Mouse (Mus musculus) CH12.LX (cell line): ENCODE data around the gene St6gal1. TPM values are rescaled to one million over a fixed set of nuclear protein-coding genes. Genes with fewer than 3 reads are reported as not detected.

Experiments
- DNase-seq: peaks from one replicate; pipeline ENCODE4 v3.0.0-alpha.2; 2013; ENCODE audit errors: extremely low read depth
- H3K27ac ChIP-seq: 2 replicates; pipeline ENCODE4 v1.5.1; 2012; ENCODE audit warnings: low read depth, mild to moderate bottlenecking, control low read depth, moderate library complexity; ENCODE audit not compliant: insufficient read depth
- H3K27me3 ChIP-seq: replicated peaks from 2 replicates; pipeline ENCODE3; 2012; ENCODE audit warnings: inconsistent platforms
- H3K36me3 ChIP-seq, 2 experiments: replicated peaks in 1 of 2; 2 replicates each; pipeline versions ENCODE3 to v1.6.1; 2012; ENCODE audit warnings: inconsistent platforms in 1 of 2, low read length in 1 of 2, mild to moderate bottlenecking in 1 of 2, mixed read lengths in 1 of 2, moderate library complexity in 1 of 2; ENCODE audit not compliant: control insufficient read depth in 1 of 2, insufficient read depth in 1 of 2
- H3K4me1 ChIP-seq, 2 experiments: 2 replicates each; pipeline ENCODE4 v1.6.1; 2012; ENCODE audit warnings: inconsistent platforms in 1 of 2, moderate library complexity in 1 of 2; ENCODE audit not compliant: insufficient read depth in 2 of 2, control insufficient read depth in 1 of 2
- H3K4me2 ChIP-seq: 2 replicates; pipeline ENCODE4 v1.6.1; 2012; ENCODE audit warnings: low read depth, mild to moderate bottlenecking, control low read depth; ENCODE audit not compliant: poor library complexity, insufficient read depth, severe bottlenecking
- H3K4me3 ChIP-seq, 3 experiments: fragments of 150-350 bp in 1 of 3; sonication (generic) in 1 of 3; replicated peaks in 1 of 3; 2 replicates each; pipeline versions ENCODE3 to v1.5.1; 2011 to 2012; ENCODE audit warnings: low read depth in 2 of 3, low read length in 2 of 3, mild to moderate bottlenecking in 2 of 3, moderate library complexity in 2 of 3, control low read depth in 1 of 3, improper control_type of control experiment in 1 of 3, inconsistent platforms in 1 of 3, mixed read lengths in 1 of 3; ENCODE audit not compliant: poor library complexity in 1 of 3
- H3K79me2 ChIP-seq: replicated peaks from 2 replicates; pipeline ENCODE4 v1.6.1; 2012; ENCODE audit warnings: mild to moderate bottlenecking, moderate library complexity; ENCODE audit not compliant: control insufficient read depth, poor library complexity, insufficient read depth, severe bottlenecking; ENCODE audit errors: extremely low read depth
- H3K9ac ChIP-seq: 2 replicates; pipeline ENCODE4 v1.6.1; 2012; ENCODE audit warnings: low read depth, mild to moderate bottlenecking, control low read depth, moderate library complexity; ENCODE audit not compliant: insufficient read depth
- H3K9me3 ChIP-seq: replicated peaks from 2 replicates; pipeline ENCODE3; 2012; ENCODE audit warnings: low read length, inconsistent platforms, mixed read lengths
- BHLHE40 ChIP-seq: IDR thresholded peaks from 2 replicates; pipeline ENCODE4 v1.6.1; 2011; ENCODE audit warnings: mild to moderate bottlenecking, low read depth, low read length, improper control_type of control experiment
- CHD1 ChIP-seq: IDR thresholded peaks from 2 replicates; pipeline ENCODE4 v1.6.1; 2012; ENCODE audit warnings: low read depth, low read length, improper control_type of control experiment, inconsistent platforms
- CTCF ChIP-seq, 2 experiments: IDR thresholded peaks in 1 of 2; conservative IDR thresholded peaks in 1 of 2; 2 replicates each; pipeline ENCODE4 v1.5.1; 2011 to 2012; ENCODE audit warnings: low read depth in 2 of 2, low read length in 2 of 2, improper control_type of control experiment in 1 of 2, inconsistent platforms in 1 of 2, mild to moderate bottlenecking in 1 of 2, moderate library complexity in 1 of 2
- E2F4 ChIP-seq: IDR thresholded peaks from 2 replicates; pipeline ENCODE4 v1.6.1; 2011; ENCODE audit warnings: low read depth, low read length, improper control_type of control experiment; ENCODE audit not compliant: insufficient replicate concordance
- ELF1 ChIP-seq: IDR thresholded peaks from 2 replicates; pipeline ENCODE4 v1.6.1; 2014; ENCODE audit warnings: low read depth, mild to moderate bottlenecking, inconsistent platforms, low read length, improper control_type of control experiment
- EP300 ChIP-seq: IDR thresholded peaks from 2 replicates; pipeline ENCODE4 v1.6.1; 2011; ENCODE audit warnings: low read length, improper control_type of control experiment
- GABPA ChIP-seq: IDR thresholded peaks from 2 replicates; pipeline ENCODE4 v1.6.1; 2012; ENCODE audit warnings: low read depth, low read length, improper control_type of control experiment, inconsistent platforms; ENCODE audit not compliant: insufficient replicate concordance
- JUN ChIP-seq: IDR thresholded peaks from 2 replicates; pipeline ENCODE4 v1.6.1; 2011; ENCODE audit warnings: low read depth, mild to moderate bottlenecking, low read length, improper control_type of control experiment, moderate library complexity; ENCODE audit not compliant: insufficient read depth
- KAT2A ChIP-seq: IDR thresholded peaks from 2 replicates; pipeline ENCODE4 v1.6.1; 2012; ENCODE audit warnings: low read length, improper control_type of control experiment, inconsistent platforms; ENCODE audit not compliant: insufficient replicate concordance
- MAFK ChIP-seq: IDR thresholded peaks from 2 replicates; pipeline ENCODE4 v1.6.1; 2011; ENCODE audit warnings: low read length, improper control_type of control experiment; ENCODE audit not compliant: insufficient replicate concordance
- MAX ChIP-seq: IDR thresholded peaks from 2 replicates; pipeline ENCODE4 v1.6.1; 2011; ENCODE audit warnings: low read length, improper control_type of control experiment
- MXI1 ChIP-seq: IDR thresholded peaks from 2 replicates; pipeline ENCODE4 v1.6.1; 2011; ENCODE audit warnings: mild to moderate bottlenecking, low read depth, low read length, improper control_type of control experiment
- MYC ChIP-seq: IDR thresholded peaks from 2 replicates; pipeline ENCODE4 v1.6.1; 2011; ENCODE audit warnings: low read depth, mild to moderate bottlenecking, improper control_type of control experiment, low read length
- NELFE ChIP-seq: IDR thresholded peaks from 2 replicates; pipeline ENCODE4 v1.6.1; 2011; ENCODE audit warnings: low read depth, low read length, improper control_type of control experiment
- PAX5 ChIP-seq: IDR thresholded peaks from 2 replicates; pipeline ENCODE4 v1.6.1; 2012; ENCODE audit warnings: low read length, inconsistent platforms, mixed read lengths
- POLR2AphosphoS2 ChIP-seq: IDR thresholded peaks from 2 replicates; pipeline ENCODE4 v1.6.1; 2011; ENCODE audit warnings: low read depth, low read length, improper control_type of control experiment
- RAD21 ChIP-seq: IDR thresholded peaks from 2 replicates; pipeline ENCODE4 v1.6.1; 2011; ENCODE audit warnings: low read depth, mild to moderate bottlenecking, low read length, improper control_type of control experiment, moderate library complexity
- RCOR1 ChIP-seq: conservative IDR thresholded peaks from 2 replicates; pipeline ENCODE4 v1.6.1; 2012; ENCODE audit warnings: low read depth, mild to moderate bottlenecking, inconsistent platforms, low read length, improper control_type of control experiment
- SMC3 ChIP-seq: IDR thresholded peaks from 2 replicates; pipeline ENCODE4 v1.6.1; 2011; ENCODE audit warnings: low read depth, low read length, improper control_type of control experiment
- TBP ChIP-seq: conservative IDR thresholded peaks from 2 replicates; pipeline ENCODE4 v1.6.1; 2011; ENCODE audit warnings: low read depth, low read length, improper control_type of control experiment
- TCF12 ChIP-seq: IDR thresholded peaks from 2 replicates; pipeline ENCODE4 v1.6.1; 2014; ENCODE audit warnings: low read depth, mild to moderate bottlenecking, inconsistent platforms, low read length, improper control_type of control experiment
- dilution Hi-C: fragments of 300-500 bp; cut with MboI; formaldehyde crosslinking; loops from 2 replicates; pipeline ENCODE4 v1.14.3; 2020; ENCODE audit warnings: low sequenced_read_pairs; ENCODE audit not compliant: extremely low pct_unique_long_range_greater_than_20kb, extremely low pct_ligation_motif_present
- in situ Hi-C: fragments of 300-500 bp; cut with MboI; formaldehyde crosslinking; loops from 3 replicates; pipeline ENCODE4 v1.14.3; 2019; ENCODE audit warnings: low sequenced_read_pairs, low pct_ligation_motif_present, low pct_unique_long_range_greater_than_20kb, mixed read lengths
- polyA plus RNA-seq: library from polyadenylated mRNA; unstranded; fragments of >175 nt; gene quantifications from 2 replicates; pipeline ENCODE4 v1.2.1, GENCODE M21; 2012; ENCODE audit warnings: low read depth; ENCODE audit not compliant: insufficient read length
- total RNA-seq, 2 experiments: library from RNA; depleted of rRNA; stranded (reverse); fragments of 300-350 nt in 1 of 2; fragments of >200 nt in 1 of 2; gene quantifications; 2 replicates each; pipeline ENCODE4 v1.2.3; 2012 to 2014

The St6gal1 gene
- total and polyA plus RNA-seq, 3 experiments, result 64.5 to 168 (median 67.8) TPM

GRCm38 (mm10) chr16:23189612-23190011 lies 34.9 kb upstream of the St6gal1 start:
- DNase-seq, result no peak
- H3K27me3 ChIP-seq, result peaks cover 2% of the 10 kb centered on the region
- TF ChIP-seq MYC (no peak), SMC3 (no peak; the same call in 1 of the 2 replicates), RAD21 (peak; percentile 23; the same call in 1 of the 2 replicates), CTCF (conservative IDR thresholded peaks at IDR 0.05 in 1 of 2, IDR thresholded peaks at IDR 0.05 in 1 of 2; ENCODE audit: low read depth in 2 of 2, low read length in 2 of 2) (peak in 1 of 2 experiments; percentile 13; a peak in 1 of 4 replicates), MXI1 (no peak), MAX (no peak), CHD1 (no peak)
- TF ChIP-seq, all 38 proteins: peak for 2
- H3K27ac ChIP-seq, result no peak overlapping the region
- H3K4me1 ChIP-seq, result peaks cover 2 to 11% of the 10 kb centered on the region in 2 experiments; a peak in 2 of 4 replicates
- H3K4me2 ChIP-seq, result no peak overlapping the region
- H3K36me3 ChIP-seq, result no peaks in the 10 kb centered on the region
- dilution Hi-C loops (no loop called here), in situ Hi-C loops (no loop called here)
- no peaks in the 10 kb centered on the region for H3K79me2 ChIP-seq
- H3K4me3 ChIP-seq, result no peak overlapping the region
- H3K9me3 ChIP-seq, result peaks cover 17% of the 10 kb centered on the region
- no peak overlapping the region for H3K9ac ChIP-seq

GRCm38 (mm10) chr16:23191560-23192242 lies 32.8 kb upstream of the St6gal1 start:
- H3K4me1 ChIP-seq, result peaks cover 0 to 3% of the 10 kb centered on the region in 2 experiments; a peak in 1 of 4 replicates
- no peak for DNase-seq
- H3K9me3 ChIP-seq, result peaks cover 14% of the 10 kb centered on the region

GRCm38 (mm10) chr16:23195618-23196017 lies 28.9 kb upstream of the St6gal1 start:
- Histone ChIP-seq H3K4me3 (no peak overlapping the region), H3K4me1 (peaks cover 0 to 3% of the 10 kb centered on the region in 2 experiments; a peak in 1 of 4 replicates), H3K9me3 (no peaks in the 10 kb centered on the region)
- TF ChIP-seq GABPA (no peak), POLR2AphosphoS2 (no peak), MYC (no peak), NELFE (no peak), MXI1 (no peak), E2F4 (no peak), JUN (no peak), TCF12 (no peak), KAT2A (no peak), CTCF (conservative IDR thresholded peaks at IDR 0.05 in 1 of 2, IDR thresholded peaks at IDR 0.05 in 1 of 2; ENCODE audit: low read depth in 2 of 2, low read length in 2 of 2) (no peak)
- TF ChIP-seq, all 38 proteins: peak for 0
- DNase-seq, result no peak
- Histone ChIP-seq H3K9ac (no peak overlapping the region), H3K36me3 (no peaks in the 10 kb centered on the region), H3K4me2 (peak overlapping the region; percentile 34; the same call in 1 of the 2 replicates), H3K27me3 (peaks cover 2% of the 10 kb centered on the region), H3K27ac (no peak overlapping the region), H3K79me2 (no peaks in the 10 kb centered on the region)
- dilution Hi-C loops (no loop called here), in situ Hi-C loops (loop anchor here (5.0 kb wide), 1 partner anchor 33 kb away; no protein-coding TSS in a partner anchor)

More at GRCm38 (mm10) chr16:23191560-23192242, 32.8 kb upstream of the St6gal1 start:
- dilution Hi-C loops, result no loop called here
- no peaks in the 10 kb centered on the region for H3K36me3 ChIP-seq
- no peak overlapping the region for H3K4me3 ChIP-seq
- no peaks in the 10 kb centered on the region for H3K79me2 ChIP-seq
- no peak for TF ChIP-seq ELF1
- no peak for TF ChIP-seq TBP
- TF ChIP-seq MXI1, result no peak
- no peak for TF ChIP-seq GABPA
- TF ChIP-seq EP300, result no peak
- no peak for TF ChIP-seq SMC3
- no peak for TF ChIP-seq CTCF (conservative IDR thresholded peaks at IDR 0.05 in 1 of 2, IDR thresholded peaks at IDR 0.05 in 1 of 2; ENCODE audit: low read depth in 2 of 2, low read length in 2 of 2)
- no peak for TF ChIP-seq BHLHE40
- no peak for TF ChIP-seq PAX5
- TF ChIP-seq KAT2A, result no peak
- no peak for TF ChIP-seq RCOR1
- TF ChIP-seq MAFK, result no peak
- no peak for TF ChIP-seq E2F4
- TF ChIP-seq, all 38 proteins: peak for 0
- Histone ChIP-seq H3K27me3 (peaks cover 2% of the 10 kb centered on the region), H3K9ac (no peak overlapping the region), H3K27ac (no peak overlapping the region), H3K4me2 (no peak overlapping the region)
- in situ Hi-C loops, result no loop called here
